16 mouse cellular contexts compared by ENCODE assay signal in genomic region chr14:48137731-48138130, GRCm38 (mm10).
"Had no signal": no experiment of that assay in that cellular context is flagged by ENCODE, and none has a peak within 500 bp of the region (broad histone marks: within the 10 kb centered on the region; RNA-seq: fewer than 3 reads in every experiment).

No protein-coding gene starts in this region.

- H3K4me2 ChIP-seq: limb, embryonic 12.5 days; limb, embryonic 15.5 days; liver, embryonic 11.5 days; lung, embryonic 14.5 days; midbrain, embryonic 11.5 days; neural tube, embryonic 12.5 days; neural tube, embryonic 15.5 days had no signal

- ATAC-seq: liver, postnatal 0 days had no signal

- H3K9me3 ChIP-seq: limb, embryonic 12.5 days; limb, embryonic 15.5 days; neural tube, embryonic 12.5 days; neural tube, embryonic 15.5 days had no signal

- DNase-seq: kidney, adult 11 months; kidney, postnatal 14 days; left cerebral cortex, postnatal 4 days; liver, postnatal 0 days; right cerebral cortex, adult 18-20 months; right cerebral cortex, postnatal 14 days; right cerebral cortex, postnatal 4 days had no signal

- H3K36me3 ChIP-seq: limb, embryonic 15.5 days; neural tube, embryonic 12.5 days; neural tube, embryonic 15.5 days had no signal

- H3K27me3 ChIP-seq: limb, embryonic 12.5 days; limb, embryonic 15.5 days; neural tube, embryonic 12.5 days; neural tube, embryonic 15.5 days had no signal

- H3K4me3 ChIP-seq: limb, embryonic 12.5 days; limb, embryonic 15.5 days; neural tube, embryonic 12.5 days; neural tube, embryonic 15.5 days had no signal

- H3K27ac ChIP-seq: limb, embryonic 12.5 days; limb, embryonic 15.5 days; liver, embryonic 14.5 days; neural tube, embryonic 12.5 days; neural tube, embryonic 15.5 days; stomach, postnatal 0 days had no signal

- H3K9ac ChIP-seq: limb, embryonic 12.5 days; limb, embryonic 15.5 days; liver, embryonic 14.5 days; liver, postnatal 0 days; lung, embryonic 14.5 days; neural tube, embryonic 12.5 days; neural tube, embryonic 15.5 days had no signal
